7 mouse cellular contexts compared by ENCODE assay signal in genomic region chr6:88074752-88075554, GRCm38 (mm10). TPM values are rescaled to one million over a fixed set of nuclear protein-coding genes. Genes with fewer than 3 reads are reported as not detected.
DNase-seq lines count a peak whose midpoint lies in the region; ATAC-seq and TF ChIP-seq lines count a peak whose summit lies in the region.

No protein-coding gene starts in this region.

- H3K27me3 ChIP-seq in embryonic facial prominence, embryonic 10.5 days (replicated peaks; ENCODE audit: low read depth, poor library complexity, severe bottlenecking): peaks cover 27% of the 10 kb centered on the region
- H3K27me3 ChIP-seq in intestine, postnatal 0 days (replicated peaks; ENCODE audit: control insufficient read depth, insufficient read depth, low read length): no peaks in the 10 kb centered on the region
- H3K27me3 ChIP-seq in midbrain, embryonic 12.5 days: peaks cover 39% of the 10 kb centered on the region
- no peaks in the 10 kb centered on the region for H3K27me3 ChIP-seq in small intestine, adult 2 months (ENCODE audit: control insufficient read depth, insufficient read depth, low read length)

- peak overlapping the region; percentile 62 for H3K4me3 ChIP-seq in embryonic facial prominence, embryonic 10.5 days
- H3K4me3 ChIP-seq in intestine, postnatal 0 days (ENCODE audit: low read depth, low read length): peak overlapping the region; percentile 25
- H3K4me3 ChIP-seq in midbrain, embryonic 12.5 days: peak overlapping the region; percentile 44
- peak overlapping the region; percentile 69 for H3K4me3 ChIP-seq in small intestine, adult 2 months (ENCODE audit: low read depth, low read length)

- H3K9me3 ChIP-seq in embryonic facial prominence, embryonic 10.5 days: no peaks in the 10 kb centered on the region
- H3K9me3 ChIP-seq in intestine, postnatal 0 days (ENCODE audit: control insufficient read depth): no peaks in the 10 kb centered on the region
- no peaks in the 10 kb centered on the region for H3K9me3 ChIP-seq in midbrain, embryonic 12.5 days

- WGBS in embryonic facial prominence, embryonic 10.5 days: 4% methylated on average over 32 of the region's 32 CpGs
- 3% methylated on average over 32 of the region's 32 CpGs for WGBS in intestine, postnatal 0 days
- 5% methylated on average over 32 of the region's 32 CpGs for WGBS in midbrain, embryonic 12.5 days
- 2% methylated on average over 32 of the region's 32 CpGs for WGBS in small intestine, adult 2 months

- peaks cover 12% of the 10 kb centered on the region for H3K4me1 ChIP-seq in embryonic facial prominence, embryonic 10.5 days
- H3K4me1 ChIP-seq in intestine, postnatal 0 days (replicated peaks; ENCODE audit: control insufficient read depth, insufficient read depth, low read length): no peaks in the 10 kb centered on the region
- H3K4me1 ChIP-seq in midbrain, embryonic 12.5 days: peaks cover 6% of the 10 kb centered on the region; the same call in 1 of the 2 replicates
- H3K4me1 ChIP-seq in small intestine, adult 2 months (ENCODE audit: control insufficient read depth, insufficient read depth, insufficient read length, low read length): peaks cover 2% of the 10 kb centered on the region; the same call in 1 of the 2 replicates

- peak; percentile 97 for DNase-seq in adrenal gland, postnatal 10 days
- DNase-seq in embryonic facial prominence, embryonic 10.5 days (ENCODE audit: low spot score): peak; percentile 96
- peak; percentile 59 for DNase-seq in gonadal fat pad, adult 2 months (ENCODE audit: low read depth)
- peak; percentile 94 for DNase-seq in left cerebral cortex, postnatal 4 days

- no peaks in the 10 kb centered on the region for H3K36me3 ChIP-seq in embryonic facial prominence, embryonic 10.5 days (replicated peaks)
- no peaks in the 10 kb centered on the region for H3K36me3 ChIP-seq in intestine, postnatal 0 days (ENCODE audit: control insufficient read depth, insufficient read depth)
- H3K36me3 ChIP-seq in midbrain, embryonic 12.5 days: no peaks in the 10 kb centered on the region
- no peaks in the 10 kb centered on the region for H3K36me3 ChIP-seq in small intestine, adult 2 months (ENCODE audit: control insufficient read depth, insufficient read depth, low read length)

- peak overlapping the region; percentile 92 for H3K27ac ChIP-seq in embryonic facial prominence, embryonic 10.5 days (replicated peaks)
- H3K27ac ChIP-seq in intestine, postnatal 0 days (ENCODE audit: low read depth, low read length): peak overlapping the region; percentile 78
- peak overlapping the region; percentile 85 for H3K27ac ChIP-seq in midbrain, embryonic 12.5 days (replicated peaks)
- H3K27ac ChIP-seq in small intestine, adult 2 months (ENCODE audit: insufficient read depth, low read depth, low read length): peak overlapping the region; percentile 89

- ATAC-seq in intestine, postnatal 0 days: peak; percentile 95
- peak; percentile 98 for ATAC-seq in midbrain, embryonic 12.5 days (ENCODE audit: low FRiP score, low read depth)

- peak; percentile 98 for TF ChIP-seq CTCF in intestine, postnatal 0 days (IDR thresholded peaks at IDR 0.05; ENCODE audit: low read depth)
- TF ChIP-seq CTCF in small intestine, adult 2 months (IDR thresholded peaks at IDR 0.05; ENCODE audit: extremely low read depth, insufficient read length, insufficient replicate concordance, low read depth, low read length): peak; percentile 93

- H3K4me2 ChIP-seq in intestine, postnatal 0 days (replicated peaks; ENCODE audit: low read depth): peak overlapping the region; percentile 63
- peak overlapping the region; percentile 68 for H3K4me2 ChIP-seq in midbrain, embryonic 12.5 days (replicated peaks)

- H3K9ac ChIP-seq in intestine, postnatal 0 days (ENCODE audit: low read depth, low read length): peak overlapping the region; percentile 32
- H3K9ac ChIP-seq in midbrain, embryonic 12.5 days (replicated peaks): peak overlapping the region; percentile 60

- TF ChIP-seq POLR2A in small intestine, adult 2 months (IDR thresholded peaks at IDR 0.05; ENCODE audit: low read depth, low read length): 0 out of 2 replicates have a peak, but pooled peaks have one; percentile 16

- intact Hi-C loops in left cerebral cortex, postnatal 4 days (cut with DNase I): no loop called here

RNA-seq across cellular contexts. Expression of gene Rpn1, which starts 9.3 kb away (rescaled TPM):
- 100 to 1,000 TPM; 156 to 182 TPM for total RNA-seq in adrenal gland, postnatal 10 days (2021)
- polyA plus RNA-seq in embryonic facial prominence, embryonic 10.5 days (2016; fragmentation: Nextera tagmentation; extraction: Ambion mirVana): 302 and 327 TPM in 2 replicates
- polyA plus RNA-seq in gonadal fat pad, adult 2 months (2012; rRNA removed): 250 and 301 TPM in 2 replicates
- polyA plus RNA-seq in intestine, postnatal 0 days (2015; fragmentation: Nextera tagmentation; extraction: Ambion mirVana): 164 and 184 TPM in 2 replicates
- total RNA-seq in left cerebral cortex, postnatal 4 days (2021): 100 to 1,000 TPM; 186 to 197 TPM
- 242 and 256 TPM in 2 replicates for polyA plus RNA-seq in midbrain, embryonic 12.5 days (2016; fragmentation: Nextera tagmentation; extraction: Ambion mirVana)
- polyA plus RNA-seq in small intestine, adult 2 months (2012; rRNA removed): 90.9 and 104 TPM in 2 replicates

RNA-seq across cellular contexts. Expression of gene Rab7, which starts 29.9 kb away (rescaled TPM):
- total RNA-seq in adrenal gland, postnatal 10 days (2021): 100 to 1,000 TPM; 249 to 262 TPM
- 206 and 207 TPM in 2 replicates for polyA plus RNA-seq in embryonic facial prominence, embryonic 10.5 days (2016; fragmentation: Nextera tagmentation; extraction: Ambion mirVana)
- polyA plus RNA-seq in gonadal fat pad, adult 2 months (2012; rRNA removed): 224 and 272 TPM in 2 replicates
- 219 and 226 TPM in 2 replicates for polyA plus RNA-seq in intestine, postnatal 0 days (2015; fragmentation: Nextera tagmentation; extraction: Ambion mirVana)
- 100 to 1,000 TPM; 278 to 279 TPM for total RNA-seq in left cerebral cortex, postnatal 4 days (2021)
- 209 and 214 TPM in 2 replicates for polyA plus RNA-seq in midbrain, embryonic 12.5 days (2016; fragmentation: Nextera tagmentation; extraction: Ambion mirVana)
- 43.8 and 78.5 TPM in 2 replicates for polyA plus RNA-seq in small intestine, adult 2 months (2012; rRNA removed)

Comparison
In these comparisons a context has a peak if more than half of its experiments do, and no peak if none do; other contexts are left out.
1. Peak in every context shown above with its lines: DNase-seq, ATAC-seq, H3K4me3 ChIP-seq and H3K27ac ChIP-seq.